Mouse (Mus musculus) ES-Bruce4 (cell line): ENCODE data around the gene Clmn. TPM values are rescaled to one million over a fixed set of nuclear protein-coding genes. Genes with fewer than 3 reads are reported as not detected.

Experiments
- H3K27ac ChIP-seq: 2 replicates; pipeline ENCODE4 v1.5.1; 2012; ENCODE audit warnings: low read length, inconsistent platforms; ENCODE audit not compliant: insufficient read depth
- H3K27me3 ChIP-seq: 2 replicates; pipeline ENCODE4 v1.6.1; 2012; ENCODE audit warnings: mild to moderate bottlenecking, low read length, inconsistent platforms; ENCODE audit not compliant: control insufficient read depth, poor library complexity, insufficient read depth, severe bottlenecking
- H3K36me3 ChIP-seq: 2 replicates; pipeline ENCODE4 v1.6.1; 2012; ENCODE audit warnings: inconsistent platforms, mild to moderate bottlenecking, low read length, moderate library complexity; ENCODE audit not compliant: control insufficient read depth, poor library complexity, insufficient read depth, severe bottlenecking
- H3K4me1 ChIP-seq: one replicate; pipeline ENCODE4 v1.8.1; 2011; ENCODE audit warnings: low read length; ENCODE audit not compliant: control insufficient read depth, insufficient read depth
- H3K4me3 ChIP-seq: 2 replicates; pipeline ENCODE4 v1.5.1; 2011; ENCODE audit warnings: low read depth, mild to moderate bottlenecking, low read length
- H3K9ac ChIP-seq: 2 replicates; pipeline ENCODE4 v1.6.1; 2012; ENCODE audit warnings: low read depth, mild to moderate bottlenecking, inconsistent platforms; ENCODE audit not compliant: poor library complexity, severe bottlenecking
- H3K9me3 ChIP-seq: replicated peaks from 2 replicates; pipeline ENCODE4 v1.6.1; 2012; ENCODE audit warnings: mild to moderate bottlenecking, low read length, inconsistent platforms; ENCODE audit not compliant: control insufficient read depth, poor library complexity, insufficient read depth, severe bottlenecking
- CTCF ChIP-seq: IDR thresholded peaks from one replicate; pipeline ENCODE4 v1.8.1; 2011; ENCODE audit warnings: low read depth, low read length
- EP300 ChIP-seq: IDR thresholded peaks from 2 replicates; pipeline ENCODE4 v1.6.1; 2011; ENCODE audit warnings: low read depth, low read length; ENCODE audit not compliant: insufficient read depth
- POLR2A ChIP-seq: IDR thresholded peaks from one replicate; pipeline ENCODE4 v1.8.1; 2011; ENCODE audit warnings: low read length; ENCODE audit not compliant: insufficient read depth
- polyA plus RNA-seq: library from polyadenylated mRNA; stranded (reverse); fragments of >200 nt; gene quantifications from 2 replicates; pipeline ENCODE4 v1.2.4, GENCODE M21; 2011; ENCODE audit warnings: low read depth; ENCODE audit not compliant: missing spikeins, insufficient read depth, insufficient read length

Gene Clmn
- polyA plus RNA-seq, 1 experiment: 14.8 TPM

- Histone ChIP-seq H3K9me3 (no peaks in the 10 kb centered on the region), H3K27ac (no peak overlapping the region), H3K4me1 (no peaks in the 10 kb centered on the region), H3K9ac (no peak overlapping the region), H3K36me3 (no peaks in the 10 kb centered on the region), H3K27me3 (no peaks in the 10 kb centered on the region), H3K4me3 (no peak overlapping the region)
- no peak for TF ChIP-seq CTCF
- no peak for TF ChIP-seq POLR2A
- TF ChIP-seq EP300: no peak
These were observed 11.5 kb downstream of the Clmn start for GRCm38 (mm10) chr12:104853374-104853773.

GRCm38 (mm10) chr12:104851711-104852508 lies 13.0 kb downstream of the Clmn start:
- Histone ChIP-seq H3K27ac (no peak overlapping the region), H3K27me3 (no peaks in the 10 kb centered on the region), H3K9me3 (no peaks in the 10 kb centered on the region), H3K4me1 (no peaks in the 10 kb centered on the region), H3K9ac (no peak overlapping the region), H3K36me3 (no peaks in the 10 kb centered on the region), H3K4me3 (no peak overlapping the region)
- TF ChIP-seq POLR2A: no peak
- no peak for TF ChIP-seq CTCF
- no peak for TF ChIP-seq EP300

GRCm38 (mm10) chr12:104850119-104850518 lies 14.8 kb downstream of the Clmn start:
- H3K9me3 ChIP-seq: no peaks in the 10 kb centered on the region
- H3K36me3 ChIP-seq: no peaks in the 10 kb centered on the region
- H3K27ac ChIP-seq: no peak overlapping the region
- no peaks in the 10 kb centered on the region for H3K4me1 ChIP-seq
- no peak overlapping the region for H3K4me3 ChIP-seq
- TF ChIP-seq CTCF (no peak), POLR2A (no peak), EP300 (no peak)
- H3K27me3 ChIP-seq: no peaks in the 10 kb centered on the region
- no peak overlapping the region for H3K9ac ChIP-seq

- H3K4me1 ChIP-seq: no peaks in the 10 kb centered on the region
- TF ChIP-seq CTCF (no peak), POLR2A (no peak), EP300 (no peak)
These were observed 16.2 kb downstream of the Clmn start for GRCm38 (mm10) chr12:104848667-104849066.

GRCm38 (mm10) chr12:104847227-104847626 lies 17.6 kb downstream of the Clmn start:
- no peak for TF ChIP-seq CTCF
- no peak for TF ChIP-seq EP300
- no peak for TF ChIP-seq POLR2A
- Histone ChIP-seq H3K9me3 (no peaks in the 10 kb centered on the region), H3K27ac (no peak overlapping the region), H3K27me3 (no peaks in the 10 kb centered on the region), H3K9ac (no peak overlapping the region), H3K4me1 (no peaks in the 10 kb centered on the region), H3K36me3 (no peaks in the 10 kb centered on the region), H3K4me3 (no peak overlapping the region)

More at GRCm38 (mm10) chr12:104848667-104849066, 16.2 kb downstream of the Clmn start:
- Histone ChIP-seq H3K4me3 (no peak overlapping the region), H3K9ac (no peak overlapping the region), H3K27ac (no peak overlapping the region), H3K27me3 (no peaks in the 10 kb centered on the region), H3K36me3 (no peaks in the 10 kb centered on the region), H3K9me3 (no peaks in the 10 kb centered on the region)

- no peaks in the 10 kb centered on the region for H3K9me3 ChIP-seq
- no peaks in the 10 kb centered on the region for H3K27me3 ChIP-seq
- H3K4me3 ChIP-seq: peak overlapping the region; percentile 68
- peak overlapping the region; percentile 25 for H3K9ac ChIP-seq
- H3K4me1 ChIP-seq: no peaks in the 10 kb centered on the region
- TF ChIP-seq CTCF: no peak
- no peak for TF ChIP-seq POLR2A
- peak; percentile 60; the same call in 1 of the 2 replicates for TF ChIP-seq EP300
- no peaks in the 10 kb centered on the region for H3K36me3 ChIP-seq
- H3K27ac ChIP-seq: 0 out of 2 replicates have a peak overlapping the region, but pooled peaks have one; percentile 9
These were observed 19.2 kb downstream of the Clmn start for GRCm38 (mm10) chr12:104845707-104846106.
